ENCODE assay signal across 13 mouse cellular contexts in the genomic region with DNA sequence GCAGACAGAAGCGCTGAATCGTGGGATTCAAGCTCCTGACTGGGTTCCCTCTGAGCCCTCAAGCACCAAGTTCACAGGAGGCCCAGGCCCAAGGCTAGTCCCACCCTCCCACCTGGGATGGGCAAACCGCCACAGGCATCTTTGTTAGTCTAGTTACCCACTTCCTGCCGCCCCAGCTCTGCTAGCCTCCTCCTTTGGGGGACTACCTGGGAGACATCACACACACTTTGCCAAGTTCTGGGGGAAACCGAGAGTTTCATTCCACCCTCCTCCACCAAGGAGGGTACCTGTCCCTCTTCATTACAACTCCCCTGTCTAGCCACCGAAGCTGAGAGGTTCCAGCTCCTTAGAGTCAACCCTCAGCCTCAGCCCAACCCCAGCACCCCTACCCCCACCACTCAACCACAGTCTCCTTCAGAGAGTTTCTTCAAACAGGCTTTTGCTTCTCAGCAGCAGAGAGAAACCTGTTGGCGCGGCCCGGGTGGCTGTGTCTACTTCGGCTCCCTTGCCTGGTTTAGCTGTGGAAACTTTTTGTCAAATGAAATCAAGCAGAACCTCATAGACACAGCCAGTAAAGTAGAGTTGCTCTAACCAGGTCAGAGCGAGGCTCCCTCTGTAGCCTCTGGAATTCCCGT. TPM values are rescaled to one million over a fixed set of nuclear protein-coding genes. Genes with fewer than 3 reads are reported as not detected.
A peak's percentile ranks its signal among the peaks of the same experiment; 100 is the strongest.
DNase-seq lines count a peak whose midpoint lies in the region.
"Had no signal": no experiment of that assay in that cellular context is flagged by ENCODE, and none has a peak within 500 bp of the region (broad histone marks: within the 10 kb centered on the region; RNA-seq: fewer than 3 reads in every experiment).

No protein-coding gene starts in this region.

- peak; percentile 52 for DNase-seq in gastrocnemius, postnatal 25 days
- no peak for DNase-seq in gastrocnemius, adult 8-10 months (ENCODE audit: low spot score in 2 of 2)
- DNase-seq in testis, postnatal 10 days (ENCODE audit: low spot score): peak; percentile 52
- DNase-seq in testis, postnatal 14 days (ENCODE audit: low spot score): no peak
- peak; percentile 66 to 71 for DNase-seq in spleen, postnatal 36 days (ENCODE audit: low spot score in 2 of 2)
- no peak for DNase-seq in MN1 (ENCODE audit: low spot score)
- DNase-seq in kidney, postnatal 14 days: no peak
- DNase-seq in right cerebral cortex, postnatal 36 days (ENCODE audit: low spot score in 2 of 2): no peak
- DNase-seq: cerebellum, adult 9-10 months; gastrocnemius, adult 2 months; heart, postnatal 4 days; kidney, adult 2 months; retina, postnatal 1 day had no signal

RNA-seq across cellular contexts. Expression of gene Lck, which starts 15.0 kb away (rescaled TPM):
- total RNA-seq in gastrocnemius, postnatal 25 days (2021): under 1 TPM in 1 of 2 experiments, not detected in 1; 0.48 TPM
- not detected for total RNA-seq in gastrocnemius, adult 8-10 months (2022)
- total RNA-seq: gastrocnemius, adult 2 months had no signal

RNA-seq across cellular contexts. Expression of gene Hdac1, which starts 15.9 kb away (rescaled TPM):
- total RNA-seq in gastrocnemius, postnatal 25 days (2021): 1 to 10 TPM; 9.6 to 9.9 TPM
- total RNA-seq in gastrocnemius, adult 8-10 months (2022): 1 to 10 TPM; 6.7 to 9.7 (median 7.6) TPM

RNA-seq across cellular contexts. Expression of gene Fam167b, which starts 19.9 kb away (rescaled TPM):
- total RNA-seq in gastrocnemius, postnatal 25 days (2021): under 1 TPM in 1 of 2 experiments, not detected in 1; 0.31 TPM
- total RNA-seq in gastrocnemius, adult 8-10 months (2022): not detected
- total RNA-seq: gastrocnemius, adult 2 months had no signal

RNA-seq across cellular contexts. Expression of gene Eif3i, which starts 42.0 kb away (rescaled TPM):
- 100 to 1,000 TPM; 116 to 129 TPM for total RNA-seq in gastrocnemius, postnatal 25 days (2021)
- 100 to 1,000 TPM; 142 to 156 (median 148) TPM for total RNA-seq in gastrocnemius, adult 8-10 months (2022)

RNA-seq across cellular contexts. Expression of gene Tmem234, which starts 42.0 kb away (rescaled TPM):
- 10 to 100 TPM; 30.5 to 32.3 TPM for total RNA-seq in gastrocnemius, postnatal 25 days (2021)
- 10 to 100 TPM; 25.9 to 37.5 (median 29.7) TPM for total RNA-seq in gastrocnemius, adult 8-10 months (2022)

Comparison
In these comparisons a context has a peak if more than half of its experiments do, and no peak if none do; other contexts are left out.
1. DNase-seq: peak in gastrocnemius, postnatal 25 days (single experiment), testis, postnatal 10 days (single experiment) and spleen, postnatal 36 days (2 of 2); none in gastrocnemius, adult 8-10 months (0 of 2), testis, postnatal 14 days (single experiment), MN1 (single experiment), kidney, postnatal 14 days (single experiment) and right cerebral cortex, postnatal 36 days (0 of 2).